Mouse (Mus musculus) adrenal gland, adult 2 months (tissue): ENCODE data around the gene Wfs1. TPM values are rescaled to one million over a fixed set of nuclear protein-coding genes. Genes with fewer than 3 reads are reported as not detected.
"Not testable (repeated sequence)": the region's sequence is repeated elsewhere in the genome, so short reads cannot be mapped to it uniquely, and the experiment has no call there.

ENCODE experiments used
- DNase-seq: peaks from one replicate; pipeline ENCODE4 v3.0.0; 2021
- polyA plus RNA-seq: library from polyadenylated mRNA; depleted of rRNA; stranded (reverse); fragments of >200 nt; gene quantifications from 2 replicates; pipeline ENCODE4 v1.2.3, GENCODE M21; 2012
- total RNA-seq, 2 experiments: library from RNA; stranded (reverse); gene quantifications; 2 replicates each; pipeline ENCODE4 v1.2.3; 2021

Wfs1 gene
- total and polyA plus RNA-seq, 3 experiments, result 32.6 to 122 (median 91.2) TPM

DNA sequence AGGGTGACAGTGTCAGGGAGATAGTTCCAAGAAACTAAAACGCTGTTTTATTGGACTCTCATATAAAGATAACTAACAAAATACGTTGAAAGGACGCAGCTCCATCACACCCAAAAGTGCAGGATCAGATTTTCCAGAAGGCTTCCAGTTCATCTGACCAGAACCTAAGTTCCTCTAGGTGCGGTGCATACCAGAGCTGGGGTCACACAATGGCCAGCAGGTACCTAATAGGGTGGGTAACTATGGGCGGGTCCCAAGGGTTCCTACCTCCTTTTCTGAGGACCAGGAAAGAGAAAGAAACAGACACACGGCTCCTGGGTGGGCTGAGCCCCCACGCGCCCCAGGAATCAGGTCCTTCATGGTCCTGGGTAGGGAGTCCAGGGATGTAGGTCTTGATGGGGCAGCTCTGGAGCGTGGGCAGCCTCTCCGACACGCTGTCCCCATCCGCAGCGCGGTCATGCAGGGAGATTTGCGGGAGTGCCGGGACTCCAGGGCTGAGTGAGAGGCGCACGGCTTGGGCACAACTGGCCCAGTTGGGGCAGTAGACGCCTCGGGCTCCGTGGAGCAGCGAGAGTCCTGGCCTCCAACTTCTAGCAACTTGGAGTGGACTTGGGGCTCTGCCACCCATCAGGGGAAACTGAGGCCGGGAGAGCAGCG is 753 bp downstream of the Wfs1 start:
- no peak for DNase-seq

DNA sequence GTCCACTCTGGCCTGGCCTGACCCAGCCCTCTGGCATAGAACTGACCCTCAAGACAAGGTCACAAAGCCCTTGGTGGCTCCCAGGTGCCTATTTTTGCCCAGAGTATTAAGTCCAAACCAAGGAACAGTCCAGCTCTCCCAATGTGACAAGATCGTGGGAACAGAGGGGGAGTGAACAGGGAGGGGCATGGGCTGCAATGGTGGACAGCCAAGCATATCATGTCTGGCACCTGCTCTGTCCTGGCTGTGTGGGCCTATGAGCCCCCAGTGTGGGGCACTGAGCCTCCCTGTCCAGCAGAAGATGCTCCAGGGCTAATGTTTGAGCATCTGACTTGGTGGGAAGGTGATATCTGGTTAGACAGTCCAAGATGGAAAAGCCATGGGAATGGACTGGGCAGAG is 2.4 kb downstream of the Wfs1 start:
- no peak for DNase-seq

GRCm38 (mm10) chr5:36982271-36982670 is 6.7 kb downstream of the Wfs1 start:
- peak; percentile 45 for DNase-seq

DNA sequence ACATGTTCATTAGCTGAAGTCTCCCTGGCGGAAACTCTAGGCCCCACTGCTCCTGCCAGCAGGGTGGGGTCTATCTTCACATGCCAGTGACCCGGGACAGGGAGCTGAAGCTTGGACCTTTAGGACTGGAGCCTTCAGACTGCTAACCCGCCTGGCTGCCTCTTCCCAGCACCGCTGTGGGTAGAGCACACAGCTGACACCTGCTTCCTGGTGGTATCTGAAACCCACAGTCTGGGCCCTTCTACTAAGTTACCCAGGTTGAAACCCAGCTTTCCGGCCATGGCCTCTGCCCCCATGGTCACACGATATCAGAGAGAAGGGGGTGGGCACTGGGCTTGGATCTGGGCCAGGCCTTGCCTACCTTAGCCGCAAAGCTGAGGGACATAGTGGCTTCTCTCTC is 9.4 kb downstream of the Wfs1 start:
- no peak for DNase-seq

DNA sequence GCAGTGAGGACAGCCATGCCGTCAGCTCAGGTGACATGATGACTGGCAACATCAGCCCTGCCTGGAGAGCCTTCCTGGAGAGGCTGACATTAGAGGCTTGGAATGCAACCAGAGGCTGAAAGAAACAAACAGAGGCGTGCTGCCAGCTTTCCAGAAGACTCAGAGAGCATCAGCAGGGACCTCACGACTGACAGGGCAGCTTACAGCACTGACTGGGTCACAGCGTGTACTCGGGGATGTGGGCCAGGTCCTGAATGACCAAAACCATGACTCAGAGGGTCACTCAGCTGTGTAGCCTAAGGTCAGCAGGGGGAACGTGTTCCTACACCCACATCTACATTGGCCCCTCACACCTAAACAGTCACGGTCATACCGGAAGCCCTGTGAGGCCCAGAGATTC is 10.0 kb downstream of the Wfs1 start:
- peak; percentile 74 for DNase-seq

- no peak for DNase-seq
These were observed 11.2 kb downstream of the Wfs1 start for GRCm38 (mm10) chr5:36977809-36978208.

- DNase-seq, result no peak
These were observed 13.7 kb downstream of the Wfs1 start for GRCm38 (mm10) chr5:36975336-36975735.

GRCm38 (mm10) chr5:36971587-36971986 is 17.4 kb downstream of the Wfs1 start:
- no peak for DNase-seq

- peak; percentile 52 for DNase-seq
These were observed 28.5 kb downstream of the Wfs1 start for GRCm38 (mm10) chr5:36960501-36960900.

DNA sequence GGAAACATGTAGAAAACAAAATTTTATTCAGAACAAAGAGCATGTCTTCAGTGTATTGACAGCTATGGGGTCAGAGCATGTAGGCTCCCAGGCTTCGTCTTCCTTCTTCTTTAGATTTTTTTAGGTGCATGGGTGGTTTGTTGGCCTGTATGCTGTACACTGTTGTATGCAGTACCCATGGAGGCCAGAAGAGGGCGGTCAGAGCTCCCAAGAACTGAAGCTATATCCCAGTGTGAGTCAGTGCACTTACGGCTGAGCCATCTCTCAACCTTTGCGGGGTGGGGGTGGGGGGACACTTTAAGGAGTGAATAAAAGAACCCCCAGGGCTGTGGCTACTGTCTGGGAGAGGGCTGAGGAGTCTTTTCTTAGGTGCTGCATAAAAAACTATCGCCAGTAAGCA is 30.2 kb downstream of the Wfs1 start:
- peak; percentile 69 for DNase-seq

DNA sequence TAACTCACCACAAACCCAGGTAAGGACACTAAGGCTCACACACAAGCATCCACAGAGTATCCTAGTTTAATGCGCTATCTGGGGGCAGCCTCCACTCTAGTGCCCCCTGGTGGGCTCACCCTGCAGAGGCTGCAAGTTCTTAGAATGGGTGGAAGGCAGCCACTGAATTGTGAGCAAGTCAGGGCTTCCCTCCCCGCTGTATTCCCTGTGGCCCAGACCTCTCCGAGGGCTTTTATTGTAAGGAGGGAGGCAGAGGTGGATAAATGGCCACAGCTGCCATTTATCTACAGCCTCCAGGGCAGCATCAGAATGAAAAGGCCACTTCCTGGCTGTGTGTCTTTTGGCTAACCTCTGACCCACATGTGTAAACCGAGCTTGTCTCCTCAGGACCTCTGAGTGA is 33.6 kb downstream of the Wfs1 start:
- no peak for DNase-seq

GRCm38 (mm10) chr5:36952311-36952710 is 36.7 kb downstream of the Wfs1 start:
- DNase-seq, result no peak

- no peak for DNase-seq
These were observed 38.1 kb downstream of the Wfs1 start for GRCm38 (mm10) chr5:36950871-36951270.

- DNase-seq, result peak; percentile 71
These were observed 40.2 kb downstream of the Wfs1 start for GRCm38 (mm10) chr5:36948831-36949230.

DNA sequence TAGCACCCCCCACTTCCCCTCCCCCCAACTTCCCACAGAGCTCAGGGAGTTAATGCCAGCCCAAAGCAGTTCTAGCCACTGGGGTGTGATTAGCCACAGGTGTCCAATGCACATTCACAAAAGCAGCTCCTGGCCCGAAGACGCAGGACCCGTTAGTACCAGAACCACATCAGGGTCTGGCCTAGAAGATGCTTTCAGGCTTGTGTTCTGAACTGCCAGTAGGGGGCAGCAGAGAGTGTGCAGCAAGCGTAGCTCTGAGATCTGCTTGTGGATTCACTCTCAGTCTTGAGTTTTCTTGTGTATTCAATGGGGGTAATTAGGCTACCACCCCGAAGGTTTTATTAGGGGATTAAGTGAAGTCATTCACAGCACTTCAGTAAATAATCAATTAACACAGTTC is 42.6 kb downstream of the Wfs1 start:
- DNase-seq, result peak; percentile 31

DNA sequence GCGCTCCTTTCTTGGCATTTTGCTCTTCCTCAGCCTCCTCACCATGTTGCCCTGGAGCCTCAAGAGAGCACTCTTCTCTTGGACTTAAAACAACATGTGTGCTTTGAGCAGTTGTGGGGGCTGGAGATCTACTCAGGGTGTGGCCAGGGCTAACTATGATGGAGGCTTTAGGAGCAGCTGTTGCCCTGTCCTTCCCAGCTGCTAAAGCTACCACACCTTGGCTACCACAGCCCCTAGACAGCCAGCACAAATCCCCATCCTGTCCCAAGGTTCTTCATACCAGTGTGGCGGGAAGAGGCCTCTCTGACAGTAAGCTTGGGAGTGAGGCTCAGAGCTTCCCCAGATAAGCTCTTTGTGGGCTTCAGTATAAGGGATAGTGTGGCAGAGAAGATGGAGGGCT is 43.3 kb downstream of the Wfs1 start:
- no peak for DNase-seq

- no peak for DNase-seq
These were observed 43.8 kb downstream of the Wfs1 start for GRCm38 (mm10) chr5:36945102-36945701.

GRCm38 (mm10) chr5:36944552-36944951 is 44.5 kb downstream of the Wfs1 start:
- no peak for DNase-seq

DNA sequence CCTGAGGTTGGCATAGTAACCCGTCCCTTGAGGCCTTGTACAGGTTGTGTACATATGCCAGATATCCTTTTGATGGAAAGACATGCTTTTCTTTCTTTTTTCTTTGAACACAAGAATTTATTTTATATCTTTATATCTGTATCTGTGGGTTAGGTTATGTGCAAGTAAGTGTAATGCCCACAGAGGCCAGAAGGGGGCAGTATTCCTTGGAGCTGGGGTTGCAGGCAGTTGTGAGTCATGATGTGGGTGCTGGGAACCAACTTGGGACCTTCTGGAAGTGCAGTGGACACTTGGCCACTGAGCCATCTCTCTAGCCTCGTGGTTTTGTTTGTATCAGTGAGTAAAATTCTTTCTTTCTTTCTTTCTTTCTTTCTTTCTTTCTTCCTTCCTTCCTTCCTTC is 46.6 kb downstream of the Wfs1 start:
- DNase-seq, result no peak

DNA sequence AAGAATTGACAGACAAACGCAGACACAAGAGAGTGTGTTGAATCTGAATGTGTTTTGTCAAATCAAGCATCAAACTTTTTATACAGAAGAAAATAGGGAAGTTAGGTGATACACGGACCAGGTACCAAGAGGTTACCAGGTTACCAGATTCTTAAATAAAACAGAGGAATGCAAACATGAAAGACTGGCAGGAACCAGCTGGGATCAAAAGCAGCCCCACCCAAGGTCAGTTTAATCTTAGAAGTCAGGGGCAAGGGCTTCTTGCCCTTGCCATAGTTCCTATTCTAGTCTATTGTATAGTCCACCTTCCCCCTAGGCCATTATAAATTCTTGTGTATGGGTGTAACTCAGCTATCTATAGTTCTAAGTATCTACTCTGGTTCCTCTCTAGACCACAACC is 50.0 kb downstream of the Wfs1 start:
- not testable (repeated sequence) for DNase-seq

DNA sequence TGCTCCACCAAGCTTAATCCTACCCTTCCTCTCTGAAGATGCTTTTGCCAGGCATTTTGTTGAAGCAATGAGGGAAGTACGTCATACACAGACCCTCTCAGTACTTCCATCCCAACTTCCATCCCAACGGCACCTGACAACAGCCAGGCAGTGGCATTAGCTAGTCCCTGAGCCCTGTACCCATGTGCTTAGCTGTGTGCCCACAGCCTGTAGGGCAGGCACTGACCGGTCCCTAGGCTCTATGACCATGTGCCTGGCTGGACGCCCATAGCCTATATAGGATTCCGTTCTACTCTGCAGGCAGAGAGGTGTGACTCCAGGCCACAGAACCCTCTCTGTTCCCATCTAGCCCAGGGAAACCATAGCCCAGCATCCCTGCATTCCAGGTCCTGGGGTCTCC is 51.0 kb downstream of the Wfs1 start:
- no peak for DNase-seq

- DNase-seq, result peak; percentile 44
These were observed 52.5 kb downstream of the Wfs1 start for GRCm38 (mm10) chr5:36936548-36936947.

- peak; percentile 29 for DNase-seq
These were observed 53.2 kb downstream of the Wfs1 start for GRCm38 (mm10) chr5:36935486-36936473.
